Mouse (Mus musculus) hindbrain, embryonic 14.5 days (tissue): ENCODE data around the gene Agtr1b. TPM values are rescaled to one million over a fixed set of nuclear protein-coding genes. Genes with fewer than 3 reads are reported as not detected.

ENCODE experiments used
- ATAC-seq: fragments of 200-750 bp; cut with Nextera tagmentation; 2 replicates; pipeline ENCODE4 v1.8.0; 2017; ENCODE audit warnings: moderate number of reproducible peaks, mild to moderate bottlenecking, moderate TSS enrichment, moderate library complexity; ENCODE audit not compliant: low FRiP score
- DNase-seq: peaks from one replicate; pipeline ENCODE4 v3.0.0-alpha.2; 2015; ENCODE audit warnings: low spot score
- H3K27ac ChIP-seq: fragments of 300-500 bp; sonication (generic); 2 replicates; pipeline ENCODE4 v1.5.1; 2014; ENCODE audit warnings: mild to moderate bottlenecking, moderate library complexity
- H3K27me3 ChIP-seq: fragments of 300-500 bp; sonication (generic); 2 replicates; pipeline ENCODE4 v1.6.1; 2014; ENCODE audit warnings: mild to moderate bottlenecking, low read length, mixed read lengths; ENCODE audit not compliant: control insufficient read depth, insufficient read depth
- H3K36me3 ChIP-seq: fragments of 300-500 bp; sonication (generic); replicated peaks from 2 replicates; pipeline ENCODE4 v1.6.1; 2014; ENCODE audit not compliant: control insufficient read depth, insufficient read depth
- H3K4me1 ChIP-seq: fragments of 300-500 bp; sonication (generic); replicated peaks from 2 replicates; pipeline ENCODE4 v1.6.1; 2014; ENCODE audit warnings: antibody characterized with exemption, low read length, mixed read lengths; ENCODE audit not compliant: control insufficient read depth, insufficient read depth
- H3K4me2 ChIP-seq: fragments of 300-500 bp; sonication (generic); replicated peaks from 2 replicates; pipeline ENCODE4 v1.6.1; 2014; ENCODE audit warnings: mild to moderate bottlenecking, moderate library complexity
- H3K4me3 ChIP-seq: fragments of 300-500 bp; sonication (generic); replicated peaks from 2 replicates; pipeline ENCODE4 v1.5.1; 2014; ENCODE audit warnings: mild to moderate bottlenecking, low read length
- H3K9ac ChIP-seq: fragments of 300-500 bp; sonication (generic); 2 replicates; pipeline ENCODE4 v1.6.1; 2014
- H3K9me3 ChIP-seq: fragments of 300-500 bp; sonication (generic); 2 replicates; pipeline ENCODE4 v1.6.1; 2016; ENCODE audit warnings: low read length; ENCODE audit not compliant: control insufficient read depth
- WGBS: fragments of 180-500 bp; shearing (Covaris S2); extraction: QIAGEN DNeasy Blood & Tissue Kit; methylation state at CpG from one replicate; pipeline ENCODE4 v1.1.7; 2014; 5-methylcytosine and 5-hydroxymethylcytosine counted together
- polyA plus RNA-seq: library from polyadenylated mRNA; unstranded; fragments of >200 nt; fragmentation: Nextera tagmentation; extraction: Ambion mirVana; gene quantifications from 2 replicates; pipeline ENCODE4 v1.2.1, GENCODE M21; 2014

The Agtr1b gene
- 0.37 and 0.58 TPM in 2 replicates for polyA plus RNA-seq

GRCm38 (mm10) chr3:20366558-20367522, at the start of gene Agtr1b:
TSS of gene Agtr1b (minus strand) at chr3:20367177.
- peak; percentile 49 for DNase-seq
- peak within 1 kb of the TSS; percentile 28 for H3K4me3 ChIP-seq
- H3K36me3 ChIP-seq, result no peaks in the 10 kb centered on the region
- peak; percentile 88 for ATAC-seq
- WGBS, result 10% methylated on average over 19 of the region's 19 CpGs
- peak within 1 kb of the TSS; percentile 46; the same call in 1 of the 2 replicates for H3K9ac ChIP-seq
- no peaks in the 10 kb centered on the region for H3K9me3 ChIP-seq
- no peaks in the 10 kb centered on the region for H3K4me1 ChIP-seq
- H3K27ac ChIP-seq, result no peak within 1 kb of the TSS
- no peaks in the 10 kb centered on the region for H3K27me3 ChIP-seq
- peak within 1 kb of the TSS; percentile 58 for H3K4me2 ChIP-seq

- Histone ChIP-seq H3K4me1 (no peaks in the 10 kb centered on the region), H3K27me3 (no peaks in the 10 kb centered on the region), H3K36me3 (no peaks in the 10 kb centered on the region)
Measured at GRCm38 (mm10) chr3:20353598-20353997, 13.4 kb downstream of the Agtr1b start.

GRCm38 (mm10) chr3:20348206-20348605, 18.8 kb downstream of the Agtr1b start:
- no peak for DNase-seq
- no peaks in the 10 kb centered on the region for H3K36me3 ChIP-seq
- H3K9ac ChIP-seq, result no peak overlapping the region
- no peak overlapping the region for H3K4me3 ChIP-seq
- no peaks in the 10 kb centered on the region for H3K4me1 ChIP-seq
- no peaks in the 10 kb centered on the region for H3K9me3 ChIP-seq
- no peak overlapping the region for H3K27ac ChIP-seq
- H3K4me2 ChIP-seq, result no peak overlapping the region
- no peaks in the 10 kb centered on the region for H3K27me3 ChIP-seq
- ATAC-seq, result no peak

More at GRCm38 (mm10) chr3:20353598-20353997, 13.4 kb downstream of the Agtr1b start:
- Histone ChIP-seq H3K27ac (no peak overlapping the region), H3K4me3 (no peak overlapping the region), H3K4me2 (no peak overlapping the region), H3K9ac (no peak overlapping the region), H3K9me3 (no peaks in the 10 kb centered on the region)
- ATAC-seq (no peak), DNase-seq (no peak)

- no peak overlapping the region for H3K4me2 ChIP-seq
- 100% methylated on average over 1 of the region's 1 CpGs for WGBS
- H3K4me3 ChIP-seq, result no peak overlapping the region
- H3K36me3 ChIP-seq, result no peaks in the 10 kb centered on the region
- H3K4me1 ChIP-seq, result no peaks in the 10 kb centered on the region
- DNase-seq (no peak), ATAC-seq (no peak)
- H3K9me3 ChIP-seq, result no peaks in the 10 kb centered on the region
- H3K27ac ChIP-seq, result no peak overlapping the region
- no peak overlapping the region for H3K9ac ChIP-seq
- no peaks in the 10 kb centered on the region for H3K27me3 ChIP-seq
Measured at GRCm38 (mm10) chr3:20340402-20340801, 26.6 kb downstream of the Agtr1b start.

- WGBS, result 63% methylated on average over 5 of the region's 5 CpGs
- Histone ChIP-seq H3K36me3 (no peaks in the 10 kb centered on the region), H3K27me3 (no peaks in the 10 kb centered on the region), H3K4me1 (no peaks in the 10 kb centered on the region), H3K27ac (no peak overlapping the region), H3K4me3 (no peak overlapping the region), H3K4me2 (no peak overlapping the region), H3K9ac (no peak overlapping the region), H3K9me3 (no peaks in the 10 kb centered on the region)
- no peak for ATAC-seq
- no peak for DNase-seq
Measured at GRCm38 (mm10) chr3:20334681-20335080, 32.3 kb downstream of the Agtr1b start.

GRCm38 (mm10) chr3:20317233-20317632, 49.7 kb downstream of the Agtr1b start:
- Histone ChIP-seq H3K9me3 (no peaks in the 10 kb centered on the region), H3K4me2 (no peak overlapping the region), H3K4me1 (no peaks in the 10 kb centered on the region), H3K4me3 (no peak overlapping the region), H3K27me3 (no peaks in the 10 kb centered on the region), H3K27ac (no peak overlapping the region), H3K36me3 (no peaks in the 10 kb centered on the region), H3K9ac (no peak overlapping the region)
- DNase-seq (no peak), ATAC-seq (no peak)
- WGBS, result 0% methylated on average over 1 of the region's 1 CpGs

- Histone ChIP-seq H3K36me3 (no peaks in the 10 kb centered on the region), H3K4me2 (no peak overlapping the region), H3K27ac (no peak overlapping the region), H3K9ac (no peak overlapping the region), H3K9me3 (no peaks in the 10 kb centered on the region), H3K27me3 (no peaks in the 10 kb centered on the region), H3K4me3 (no peak overlapping the region), H3K4me1 (no peaks in the 10 kb centered on the region)
- ATAC-seq (no peak), DNase-seq (no peak)
- 87% methylated on average over 4 of the region's 4 CpGs for WGBS
Measured at GRCm38 (mm10) chr3:20309142-20309541, 57.8 kb downstream of the Agtr1b start.

GRCm38 (mm10) chr3:20307256-20307655, 59.7 kb downstream of the Agtr1b start:
- Histone ChIP-seq H3K27me3 (no peaks in the 10 kb centered on the region), H3K4me1 (no peaks in the 10 kb centered on the region), H3K36me3 (no peaks in the 10 kb centered on the region), H3K9me3 (no peaks in the 10 kb centered on the region), H3K9ac (no peak overlapping the region), H3K4me2 (no peak overlapping the region), H3K4me3 (no peak overlapping the region), H3K27ac (no peak overlapping the region)
- DNase-seq (no peak), ATAC-seq (no peak)
- WGBS, result 82% methylated on average over 4 of the region's 4 CpGs

GRCm38 (mm10) chr3:20304758-20305352, 62.1 kb downstream of the Agtr1b start:
- Histone ChIP-seq H3K9ac (no peak overlapping the region), H3K4me1 (no peaks in the 10 kb centered on the region), H3K9me3 (no peaks in the 10 kb centered on the region), H3K36me3 (no peaks in the 10 kb centered on the region), H3K27ac (no peak overlapping the region), H3K27me3 (no peaks in the 10 kb centered on the region), H3K4me2 (no peak overlapping the region), H3K4me3 (no peak overlapping the region)
- 67% methylated on average over 2 of the region's 2 CpGs for WGBS
- ATAC-seq, result no peak
- no peak for DNase-seq
